Mouse (Mus musculus) E14TG2a.4 (cell line): ENCODE measurements around the gene Rps7.

Experiments used
- CTCF ChIP-seq: conservative IDR thresholded peaks from 2 replicates; pipeline ENCODE4 v1.5.1; 2014; ENCODE audit warnings: low read length
- NANOG ChIP-seq: IDR thresholded peaks from 2 replicates; pipeline ENCODE4 v1.6.1; 2014; ENCODE audit warnings: borderline replicate concordance, low read length, mixed read lengths
- POU5F1 ChIP-seq: IDR thresholded peaks from 2 replicates; pipeline ENCODE4 v1.6.1; 2014; ENCODE audit warnings: low read length, borderline replicate concordance

- TF ChIP-seq CTCF, result no peak
- no peak for TF ChIP-seq POU5F1
- no peak for TF ChIP-seq NANOG
Observed at GRCm38 (mm10) chr12:28603494-28603893, 32.3 kb downstream of the Rps7 start.
